Mouse (Mus musculus) limb, embryonic 13.5 days (tissue): Measurements from ENCODE around the gene 9230102O04Rik. TPM values are rescaled to one million over a fixed set of nuclear protein-coding genes. Genes with fewer than 3 reads are reported as not detected.
A peak's percentile ranks its signal among the peaks of the same experiment; 100 is the strongest.

Experiments used
- ATAC-seq: fragments of 200-750 bp; cut with Nextera tagmentation; 2 replicates; pipeline ENCODE4 v1.8.0; 2017; ENCODE audit warnings: low read depth, moderate number of reproducible peaks, moderate TSS enrichment; ENCODE audit not compliant: low FRiP score
- H3K27ac ChIP-seq: fragments of 300-500 bp; sonication (generic); 2 replicates; pipeline ENCODE4 v1.5.1; 2015; ENCODE audit warnings: inconsistent platforms, mild to moderate bottlenecking, moderate library complexity
- H3K27me3 ChIP-seq: fragments of 300-500 bp; sonication (generic); 2 replicates; pipeline ENCODE4 v1.6.1; 2015; ENCODE audit warnings: mild to moderate bottlenecking, inconsistent platforms
- H3K36me3 ChIP-seq: fragments of 300-500 bp; sonication (generic); 2 replicates; pipeline ENCODE4 v1.6.1; 2015; ENCODE audit warnings: inconsistent platforms, mild to moderate bottlenecking, moderate library complexity
- H3K4me1 ChIP-seq: fragments of 300-500 bp; sonication (generic); 2 replicates; pipeline ENCODE4 v1.6.1; 2015; ENCODE audit warnings: inconsistent platforms
- H3K4me2 ChIP-seq: fragments of 300-500 bp; sonication (generic); replicated peaks from 2 replicates; pipeline ENCODE4 v1.6.1; 2015; ENCODE audit warnings: inconsistent platforms, mild to moderate bottlenecking, moderate library complexity
- H3K4me3 ChIP-seq: fragments of 300-500 bp; sonication (generic); 2 replicates; pipeline ENCODE4 v1.5.1; 2015; ENCODE audit warnings: moderate library complexity, mild to moderate bottlenecking, inconsistent platforms
- H3K9ac ChIP-seq: fragments of 300-500 bp; sonication (generic); 2 replicates; pipeline ENCODE4 v1.6.1; 2015; ENCODE audit warnings: mild to moderate bottlenecking, inconsistent platforms
- H3K9me3 ChIP-seq: fragments of 300-500 bp; sonication (generic); 2 replicates; pipeline ENCODE4 v1.6.1; 2016; ENCODE audit warnings: inconsistent platforms
- WGBS: fragments of 180-500 bp; shearing (Covaris S2); methylation state at CpG from one replicate; pipeline ENCODE4 v1.1.7; 2015; 5-methylcytosine and 5-hydroxymethylcytosine counted together
- polyA plus RNA-seq: library from polyadenylated mRNA; unstranded; fragments of >200 nt; fragmentation: Nextera tagmentation; extraction: Ambion mirVana; gene quantifications from 2 replicates; pipeline ENCODE4 v1.2.1, GENCODE M21; 2015

The 9230102O04Rik gene
- polyA plus RNA-seq, 1 experiment from 2014 or later = not detected

DNA sequence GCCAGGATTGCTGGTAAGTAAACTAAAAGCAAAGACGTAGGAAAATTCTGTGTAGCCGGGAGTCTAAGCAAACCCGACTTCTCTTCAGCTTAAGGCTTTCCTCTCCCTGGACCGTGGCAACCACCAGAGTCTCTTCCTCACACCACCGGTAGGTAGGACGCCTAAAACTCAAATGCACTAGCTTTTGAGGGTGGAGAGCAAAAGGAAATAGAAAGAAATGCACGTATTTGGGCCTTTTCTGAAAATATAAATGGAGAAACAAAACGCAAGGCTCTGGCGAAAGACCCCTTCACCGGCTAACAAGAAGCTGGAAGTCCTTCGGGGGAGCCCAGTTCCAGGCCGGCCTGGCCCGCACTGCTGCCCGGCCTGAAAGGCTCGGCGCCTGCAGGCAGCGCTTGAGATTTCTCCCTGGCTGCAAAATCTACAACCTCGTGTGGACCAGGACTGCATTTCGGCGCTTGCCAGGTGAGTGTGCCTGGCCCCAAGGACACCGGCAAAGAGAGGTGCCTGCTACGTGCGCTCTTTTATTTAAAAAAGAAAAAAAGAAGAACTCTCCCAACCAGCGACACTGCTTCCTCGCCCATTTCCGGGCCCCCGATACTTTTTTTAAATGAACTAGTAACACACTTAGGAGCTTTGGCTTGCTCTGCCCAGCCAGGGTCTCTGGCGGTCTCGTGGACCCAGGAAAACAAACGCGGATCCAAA is 12.6 kb downstream of the 9230102O04Rik start:
- WGBS = 2% methylated on average over 31 of the region's 31 CpGs
- H3K4me2 ChIP-seq = peak overlapping the region; percentile 77
- peak overlapping the region; percentile 48 for H3K4me3 ChIP-seq
- no peak for ATAC-seq
- H3K27me3 ChIP-seq = peaks cover 98% of the 10 kb centered on the region
- no peaks in the 10 kb centered on the region for H3K36me3 ChIP-seq
- H3K9me3 ChIP-seq = no peaks in the 10 kb centered on the region
- peak overlapping the region; percentile 35; the same call in 1 of the 2 replicates for H3K9ac ChIP-seq
- H3K27ac ChIP-seq = no peak overlapping the region
- peaks cover 53% of the 10 kb centered on the region for H3K4me1 ChIP-seq

DNA sequence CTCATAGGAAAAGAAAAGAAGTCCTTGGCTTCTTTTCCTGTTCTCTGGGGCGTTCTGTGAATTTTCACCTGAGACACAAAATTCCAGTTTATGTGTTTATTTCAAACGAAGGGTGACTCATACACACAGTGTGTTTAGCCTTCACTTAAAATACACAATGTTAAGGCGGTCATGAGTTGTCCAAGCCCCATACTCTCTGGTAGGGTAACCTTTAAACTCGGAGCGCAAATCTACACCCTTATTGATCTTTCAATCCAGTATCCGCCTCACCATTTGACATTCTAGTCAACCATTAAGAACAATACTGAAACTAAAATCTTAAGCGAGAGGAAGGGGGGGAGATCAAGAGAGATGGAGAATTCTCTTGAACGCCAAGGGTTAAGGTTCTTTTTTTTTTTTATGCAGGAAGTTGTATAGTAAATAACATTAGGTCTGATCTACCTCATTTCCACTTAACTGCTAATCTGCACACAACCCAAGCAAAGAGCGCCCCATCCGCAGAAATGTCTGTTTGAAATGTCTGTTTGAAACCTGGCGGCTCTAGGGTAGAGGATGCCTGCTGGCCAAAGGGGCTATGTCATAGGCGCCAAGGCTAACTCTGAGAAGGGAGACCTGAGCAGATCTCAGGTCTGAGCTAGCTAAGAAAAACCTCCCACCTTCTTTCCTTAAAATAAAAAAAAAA is 13.5 kb downstream of the 9230102O04Rik start:
- Histone ChIP-seq H3K4me2 (peak overlapping the region; percentile 77), H3K27me3 (peaks cover 98% of the 10 kb centered on the region), H3K4me3 (peak overlapping the region; percentile 48), H3K9ac (no peak overlapping the region), H3K27ac (no peak overlapping the region), H3K9me3 (no peaks in the 10 kb centered on the region), H3K4me1 (peaks cover 44% of the 10 kb centered on the region), H3K36me3 (no peaks in the 10 kb centered on the region)
- 21% methylated on average over 12 of the region's 12 CpGs for WGBS
- no peak for ATAC-seq

DNA sequence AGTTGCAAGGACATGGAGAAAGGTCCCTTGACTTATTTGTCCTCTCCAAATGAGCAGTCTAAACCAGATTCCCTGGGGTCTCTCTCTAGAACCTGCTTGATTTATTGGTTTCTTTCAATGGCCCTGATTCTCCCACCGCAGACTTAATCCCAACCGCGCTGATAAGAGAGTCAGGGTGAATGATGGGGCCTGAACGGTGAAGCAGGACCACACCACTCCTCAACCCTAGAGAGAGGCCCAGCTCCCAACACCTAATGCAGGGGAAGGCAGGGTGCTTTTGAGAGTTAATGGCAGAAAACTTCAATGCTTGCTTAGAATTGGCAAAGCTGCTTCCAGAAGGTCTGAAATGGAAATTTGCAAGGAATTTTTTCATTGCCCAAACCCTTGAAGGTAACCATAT is 14.1 kb downstream of the 9230102O04Rik start:
- Histone ChIP-seq H3K27me3 (peaks cover 98% of the 10 kb centered on the region), H3K4me2 (peak overlapping the region; percentile 77), H3K9me3 (no peaks in the 10 kb centered on the region), H3K4me3 (peak overlapping the region; percentile 19), H3K27ac (no peak overlapping the region), H3K9ac (no peak overlapping the region), H3K4me1 (peaks cover 42% of the 10 kb centered on the region), H3K36me3 (no peaks in the 10 kb centered on the region)
- no peak for ATAC-seq
- 5% methylated on average over 4 of the region's 4 CpGs for WGBS

DNA sequence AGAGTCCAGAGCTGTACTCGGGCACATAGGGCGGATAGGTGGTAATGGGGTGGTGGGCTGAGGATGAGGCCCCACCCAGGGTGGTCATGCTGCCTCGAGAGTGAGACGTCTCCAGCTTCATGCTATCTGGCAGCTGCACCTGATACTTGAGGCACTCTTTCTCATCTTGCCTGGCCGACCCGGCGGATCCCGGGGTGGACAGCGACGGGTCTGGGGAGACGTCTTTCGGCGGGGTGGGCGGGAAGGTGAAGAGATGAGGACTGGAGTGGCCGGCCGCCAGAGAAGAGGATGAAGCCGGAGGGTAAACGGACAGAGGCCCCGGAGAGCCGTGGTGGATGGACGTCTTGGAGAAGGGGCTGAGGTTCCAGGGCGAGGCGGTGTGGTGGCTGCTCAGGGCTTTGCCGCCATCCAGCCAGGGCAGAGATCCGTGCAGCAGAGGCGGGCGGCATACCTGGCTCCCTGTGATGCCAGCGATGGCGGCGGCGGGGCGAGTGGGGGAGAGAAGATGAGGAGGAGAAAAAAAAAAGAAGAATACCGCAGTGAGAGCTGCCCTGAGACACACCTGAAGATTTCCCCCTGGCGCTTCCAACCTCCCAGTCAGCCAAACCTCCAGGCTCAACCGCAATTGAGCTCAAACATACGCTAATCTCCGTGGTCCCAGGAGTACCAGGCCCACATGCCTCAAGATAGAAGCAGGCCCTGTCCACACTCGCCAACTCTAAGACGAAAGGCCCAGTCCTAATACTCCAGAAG is 14.7 kb downstream of the 9230102O04Rik start:
- Histone ChIP-seq H3K4me2 (peak overlapping the region; percentile 77), H3K4me1 (peaks cover 39% of the 10 kb centered on the region), H3K36me3 (no peaks in the 10 kb centered on the region), H3K4me3 (peak overlapping the region; percentile 19), H3K27me3 (peaks cover 98% of the 10 kb centered on the region), H3K9me3 (no peaks in the 10 kb centered on the region), H3K9ac (no peak overlapping the region), H3K27ac (no peak overlapping the region)
- ATAC-seq = no peak
- WGBS = 10% methylated on average over 39 of the region's 39 CpGs

DNA sequence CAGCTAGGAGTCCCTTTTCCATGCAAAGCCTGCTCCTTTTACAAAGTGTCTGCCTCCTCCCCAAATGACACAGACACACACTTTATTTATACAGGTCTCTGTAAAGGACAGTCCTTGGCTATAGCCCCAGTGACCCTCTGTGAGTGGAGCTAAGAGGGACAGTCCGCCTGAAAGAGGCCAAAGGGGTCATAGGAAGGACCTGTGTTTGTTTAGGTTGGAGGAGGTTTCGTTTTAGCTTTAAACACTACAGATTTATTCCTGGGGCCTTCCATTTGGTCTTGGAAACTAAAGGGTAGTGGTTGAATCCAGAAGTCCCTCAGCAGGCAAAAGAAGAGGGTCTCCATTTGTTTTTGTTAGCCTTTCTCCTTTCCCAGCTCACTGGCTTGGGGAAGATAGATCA is 15.6 kb downstream of the 9230102O04Rik start:
- Histone ChIP-seq H3K9ac (no peak overlapping the region), H3K9me3 (no peaks in the 10 kb centered on the region), H3K4me1 (peaks cover 32% of the 10 kb centered on the region), H3K4me2 (no peak overlapping the region), H3K27ac (no peak overlapping the region), H3K36me3 (no peaks in the 10 kb centered on the region), H3K27me3 (peaks cover 100% of the 10 kb centered on the region), H3K4me3 (no peak overlapping the region)
- ATAC-seq = no peak
- 42% methylated on average over 2 of the region's 2 CpGs for WGBS

DNA sequence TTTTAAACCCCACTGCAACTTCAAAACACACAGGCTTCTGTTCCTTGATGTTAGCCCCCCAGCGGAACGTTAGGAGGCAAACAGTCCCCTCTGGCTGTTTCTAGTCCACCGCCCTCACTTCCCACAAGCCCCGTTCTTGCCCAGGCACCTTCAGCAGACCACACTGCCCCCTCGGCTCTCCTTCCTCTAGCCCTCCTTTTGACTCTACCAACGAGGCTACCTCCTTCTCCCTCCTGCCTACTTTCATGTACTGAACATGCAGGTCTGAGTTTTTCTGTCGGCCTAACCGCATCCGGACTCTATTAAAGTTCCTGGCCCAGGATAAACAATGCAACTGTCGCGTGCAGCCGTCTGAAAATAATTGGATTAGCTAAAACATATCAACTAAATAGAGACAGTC is 16.7 kb downstream of the 9230102O04Rik start:
- Histone ChIP-seq H3K4me2 (peak overlapping the region; percentile 27; the same call in 1 of the 2 replicates), H3K9me3 (no peaks in the 10 kb centered on the region), H3K27ac (no peak overlapping the region), H3K4me1 (peaks cover 25% of the 10 kb centered on the region), H3K36me3 (no peaks in the 10 kb centered on the region), H3K27me3 (peaks cover 98% of the 10 kb centered on the region), H3K4me3 (peak overlapping the region; percentile 3; the same call in 1 of the 2 replicates), H3K9ac (no peak overlapping the region)
- ATAC-seq = no peak
- WGBS = 8% methylated on average over 12 of the region's 12 CpGs

DNA sequence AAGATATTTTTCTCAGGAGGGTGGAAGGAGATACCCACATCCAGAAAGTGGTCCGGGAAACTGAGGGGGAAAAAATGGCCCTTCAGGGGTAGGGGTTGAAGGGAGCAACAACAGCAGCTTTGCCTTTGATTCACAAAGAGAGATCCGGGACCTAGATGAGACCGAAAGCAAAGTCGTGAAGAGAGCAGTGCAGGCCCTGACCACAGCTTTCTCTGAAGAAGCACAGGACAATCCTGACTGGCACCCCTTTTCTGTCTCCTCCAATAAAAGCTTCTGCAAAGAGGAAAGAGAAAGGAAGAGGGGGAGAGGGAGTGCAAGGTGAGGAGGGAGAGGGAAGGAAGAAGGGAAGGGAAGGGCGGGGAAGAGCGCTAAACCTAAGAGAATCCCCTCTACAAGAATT is 17.5 kb downstream of the 9230102O04Rik start:
- H3K9ac ChIP-seq = no peak overlapping the region
- no peak overlapping the region for H3K27ac ChIP-seq
- ATAC-seq = no peak
- no peaks in the 10 kb centered on the region for H3K36me3 ChIP-seq
- no peaks in the 10 kb centered on the region for H3K9me3 ChIP-seq
- H3K4me2 ChIP-seq = no peak overlapping the region
- peaks cover 91% of the 10 kb centered on the region for H3K27me3 ChIP-seq
- H3K4me1 ChIP-seq = peaks cover 18% of the 10 kb centered on the region
- 31% methylated on average over 6 of the region's 6 CpGs for WGBS
- no peak overlapping the region for H3K4me3 ChIP-seq

DNA sequence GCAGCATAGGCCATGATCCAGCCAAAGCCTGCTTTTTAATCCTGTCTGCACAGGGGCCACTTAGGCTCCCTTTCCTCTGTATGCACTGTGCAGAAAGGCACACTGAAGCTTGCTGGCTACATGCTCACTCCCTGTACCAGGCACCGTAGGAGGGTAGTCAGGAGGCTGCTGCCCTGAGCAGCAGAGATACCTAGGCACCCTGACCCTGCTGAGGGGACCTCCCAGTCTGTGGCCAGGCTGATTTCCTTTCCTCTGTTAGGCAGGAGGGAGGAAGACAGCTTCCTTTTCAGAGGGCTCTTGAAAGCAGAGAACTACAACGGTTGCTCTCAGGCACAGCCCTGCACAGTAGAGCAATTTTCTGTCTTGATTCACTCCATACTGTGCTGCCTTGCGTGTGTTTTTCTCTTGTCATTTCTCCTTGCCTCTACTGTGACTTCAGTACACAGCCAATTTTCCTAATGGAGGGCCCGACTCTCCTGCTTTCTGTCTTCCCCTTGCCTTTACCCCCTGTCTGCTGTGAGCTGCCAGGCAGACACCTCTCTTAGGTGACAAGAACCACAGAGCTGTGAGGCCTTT is 18.1 kb downstream of the 9230102O04Rik start:
- WGBS = 28% methylated on average over 4 of the region's 4 CpGs
- no peak for ATAC-seq
- Histone ChIP-seq H3K36me3 (no peaks in the 10 kb centered on the region), H3K4me1 (peaks cover 17% of the 10 kb centered on the region), H3K9ac (no peak overlapping the region), H3K27me3 (peaks cover 85% of the 10 kb centered on the region), H3K27ac (no peak overlapping the region), H3K9me3 (no peaks in the 10 kb centered on the region), H3K4me2 (no peak overlapping the region), H3K4me3 (no peak overlapping the region)

DNA sequence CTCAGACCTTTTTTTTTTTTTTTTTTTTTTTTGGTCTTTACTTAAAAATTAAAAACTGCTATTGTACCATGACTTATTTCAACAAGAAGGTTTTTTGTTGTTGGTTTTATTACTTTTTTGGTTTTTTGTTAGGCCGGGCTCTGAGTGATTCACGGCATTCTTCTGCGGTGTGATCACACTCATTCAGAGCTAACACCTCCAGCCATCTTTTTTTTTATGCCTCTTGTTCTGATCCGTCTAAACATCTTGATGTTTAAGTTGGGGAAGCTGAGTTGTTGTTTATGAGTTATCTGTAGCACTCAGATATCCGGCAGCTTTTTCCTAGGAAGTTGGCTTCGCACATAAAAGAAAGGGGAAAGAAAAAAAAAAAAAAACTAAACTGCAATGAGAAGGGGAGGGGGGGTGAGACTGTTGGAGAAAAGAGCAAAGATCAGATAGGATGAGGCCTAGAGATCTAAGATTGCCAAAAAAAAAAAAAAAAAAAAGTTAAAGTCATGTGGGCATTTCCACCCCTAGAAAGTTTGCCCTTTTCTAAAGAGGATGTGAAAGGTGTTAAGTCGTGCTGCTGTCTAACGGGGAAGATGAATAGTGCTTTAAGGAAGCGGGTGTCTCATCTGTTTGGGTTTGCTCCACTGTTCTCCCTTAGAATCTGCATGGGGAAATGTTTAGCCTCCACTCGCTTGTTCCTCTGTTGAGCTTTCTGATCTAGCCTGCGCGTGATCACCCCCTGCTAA is 22.1 kb downstream of the 9230102O04Rik start:
- Histone ChIP-seq H3K27me3 (peaks cover 46% of the 10 kb centered on the region), H3K4me1 (peaks cover 3% of the 10 kb centered on the region), H3K36me3 (no peaks in the 10 kb centered on the region), H3K27ac (no peak overlapping the region), H3K9ac (no peak overlapping the region), H3K9me3 (no peaks in the 10 kb centered on the region), H3K4me2 (no peak overlapping the region), H3K4me3 (no peak overlapping the region)
- WGBS = 51% methylated on average over 12 of the region's 12 CpGs
- ATAC-seq = no peak

DNA sequence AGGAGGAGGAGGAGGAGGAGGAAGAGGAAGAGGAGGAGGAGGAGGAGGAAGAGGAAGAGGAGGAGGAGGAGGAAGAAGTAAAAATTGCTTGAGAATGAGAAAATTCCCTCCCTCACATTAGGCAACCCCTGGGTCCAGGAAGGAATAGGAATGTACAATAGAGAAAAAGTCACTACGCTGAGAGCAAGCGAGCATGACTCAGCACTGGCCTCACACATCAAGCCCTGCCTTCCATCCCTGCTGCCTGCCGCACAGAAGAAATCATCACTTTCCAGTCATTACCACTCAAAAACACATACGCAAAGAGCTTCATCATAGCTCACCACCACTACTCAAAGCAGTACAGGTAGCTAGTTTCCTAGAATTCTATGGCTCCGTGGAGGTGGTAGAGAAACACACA is 28.6 kb downstream of the 9230102O04Rik start:
- Histone ChIP-seq H3K9ac (no peak overlapping the region), H3K4me1 (no peaks in the 10 kb centered on the region), H3K27ac (no peak overlapping the region), H3K36me3 (no peaks in the 10 kb centered on the region), H3K4me2 (no peak overlapping the region), H3K4me3 (no peak overlapping the region), H3K9me3 (no peaks in the 10 kb centered on the region), H3K27me3 (no peaks in the 10 kb centered on the region)
- 87% methylated on average over 5 of the region's 5 CpGs for WGBS
- ATAC-seq = no peak

DNA sequence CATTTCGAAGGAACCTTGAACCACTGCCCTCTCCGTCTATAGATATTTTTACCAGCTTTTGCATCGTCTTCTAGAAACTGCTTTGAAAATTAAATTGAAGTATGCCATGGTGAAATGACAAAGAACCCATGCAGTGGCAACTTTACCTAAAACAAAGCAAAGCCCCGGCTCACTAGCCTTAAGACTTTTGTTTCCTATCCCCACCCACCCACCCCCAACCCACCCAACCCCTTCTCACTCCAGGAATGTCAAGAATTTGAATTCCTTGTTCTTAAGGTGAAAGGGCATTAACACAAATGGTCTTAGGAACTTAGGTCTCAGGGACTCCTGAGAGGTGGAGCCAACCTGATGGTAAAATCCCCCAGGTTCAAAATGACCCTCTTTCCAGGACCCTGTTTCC is 33.5 kb downstream of the 9230102O04Rik start:
- Histone ChIP-seq H3K36me3 (no peaks in the 10 kb centered on the region), H3K9me3 (no peaks in the 10 kb centered on the region), H3K4me1 (peaks cover 3% of the 10 kb centered on the region; the same call in 1 of the 2 replicates), H3K4me2 (no peak overlapping the region), H3K27me3 (0 out of 2 replicates have a peak, but pooled peaks cover 7% of the 10 kb centered on the region), H3K9ac (no peak overlapping the region), H3K4me3 (no peak overlapping the region), H3K27ac (no peak overlapping the region)
- WGBS = 60% methylated on average over 4 of the region's 4 CpGs
- no peak for ATAC-seq
